Mouse (Mus musculus): ENCODE measurements around the gene Pakap.
A peak's percentile ranks its signal among the peaks of the same experiment; 100 is the strongest.

Gene Pakap

DNA sequence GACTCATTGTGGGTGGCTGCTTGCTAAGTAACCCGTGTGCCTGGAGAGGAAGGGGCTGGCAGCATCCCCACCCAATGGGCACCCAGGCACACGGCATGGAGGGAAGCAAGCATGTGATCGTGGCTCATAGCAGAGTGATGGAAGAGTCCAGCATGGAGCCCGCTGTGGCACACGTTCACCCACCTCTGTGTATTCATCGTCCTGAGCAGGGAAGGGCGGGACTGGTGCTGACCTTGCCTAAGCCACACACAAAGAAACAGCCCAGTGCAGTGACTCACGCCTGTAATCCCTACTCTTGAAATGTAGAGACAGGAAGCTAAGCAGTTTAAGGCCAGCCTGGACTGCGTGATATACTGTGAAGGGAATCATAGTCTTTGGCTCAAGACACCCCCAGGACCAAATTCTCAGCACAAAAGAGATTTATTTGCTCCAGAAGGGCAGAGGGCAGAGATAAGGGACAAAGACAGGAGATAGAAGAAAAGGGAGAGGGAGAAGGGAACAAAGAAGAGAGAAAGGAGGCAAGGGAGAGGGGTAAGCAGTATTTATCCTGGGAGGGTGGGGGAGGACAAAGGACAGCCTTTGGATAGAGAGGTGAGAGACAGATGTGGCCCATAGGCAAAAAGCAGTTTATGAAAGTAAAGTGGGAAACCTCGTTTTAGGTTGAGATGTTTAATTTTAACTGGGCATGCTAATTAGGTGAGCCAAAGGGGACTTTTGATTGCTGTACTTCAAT is 230.5 kb downstream of the Pakap start:
- no peak for DNase-seq (ENCODE audit: low spot score in 2 of 2)

DNA sequence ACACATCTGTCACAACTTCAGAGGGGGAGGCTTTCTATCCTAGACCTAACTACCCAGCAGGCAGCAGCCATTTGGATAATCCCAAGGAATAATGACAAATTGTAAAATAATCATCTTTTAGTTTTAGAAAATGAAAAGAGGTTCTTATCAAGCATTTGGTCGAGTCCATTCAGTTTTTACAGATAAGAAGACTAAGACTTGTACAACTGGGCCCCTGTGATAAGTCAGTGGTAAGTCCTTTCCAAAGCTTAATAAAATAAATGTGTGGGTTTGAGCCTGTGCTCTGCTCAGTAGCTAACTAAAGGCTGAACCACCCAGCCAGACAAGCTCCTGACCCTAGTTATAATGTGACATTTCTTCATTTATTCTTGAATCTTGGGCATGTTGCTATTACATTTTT is 231.3 kb downstream of the Pakap start:
- DNase-seq (ENCODE audit: low spot score in 2 of 2) = no peak

DNA sequence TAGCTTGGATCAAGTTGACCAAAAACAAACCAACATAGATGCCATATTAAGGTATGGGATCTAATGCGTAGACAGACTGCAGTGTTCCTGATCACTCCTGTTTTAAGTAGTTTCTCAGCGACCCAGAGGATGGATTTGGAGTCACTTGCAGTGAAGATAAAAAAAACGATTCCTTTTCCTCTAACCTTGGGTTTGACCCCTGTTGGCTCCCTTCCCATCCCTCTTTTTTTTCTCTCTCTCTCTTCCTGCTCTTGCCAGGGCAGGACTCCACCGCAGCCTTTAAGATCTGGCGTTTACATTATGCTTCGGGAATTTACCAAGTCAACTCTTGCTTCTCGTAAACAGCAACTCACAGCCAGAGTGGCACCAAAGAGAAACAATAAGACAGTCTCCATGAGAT is 233.3 kb downstream of the Pakap start:
- no peak for DNase-seq (ENCODE audit: low spot score in 2 of 2)

DNA sequence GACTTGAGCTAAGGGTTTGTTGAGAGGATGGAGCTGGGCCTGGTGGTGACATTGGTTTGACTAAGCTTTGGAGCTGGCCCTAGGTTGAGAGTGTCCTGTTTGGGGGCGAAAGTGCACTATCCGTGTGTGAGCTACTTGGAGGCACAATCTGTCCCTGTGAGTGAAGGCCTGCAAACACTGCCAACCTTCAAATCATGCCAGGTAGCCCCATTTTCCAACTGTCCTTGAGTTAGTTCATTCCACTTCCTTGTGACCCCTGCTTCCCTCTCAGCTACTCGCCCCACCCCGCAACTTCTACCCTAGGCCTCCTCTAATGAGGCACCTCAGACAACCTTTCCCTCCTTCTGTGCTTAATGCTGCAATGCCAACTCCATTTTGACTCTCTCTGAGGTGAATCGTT is 234.0 kb downstream of the Pakap start:
- no peak for DNase-seq (ENCODE audit: low spot score in 2 of 2)

DNA sequence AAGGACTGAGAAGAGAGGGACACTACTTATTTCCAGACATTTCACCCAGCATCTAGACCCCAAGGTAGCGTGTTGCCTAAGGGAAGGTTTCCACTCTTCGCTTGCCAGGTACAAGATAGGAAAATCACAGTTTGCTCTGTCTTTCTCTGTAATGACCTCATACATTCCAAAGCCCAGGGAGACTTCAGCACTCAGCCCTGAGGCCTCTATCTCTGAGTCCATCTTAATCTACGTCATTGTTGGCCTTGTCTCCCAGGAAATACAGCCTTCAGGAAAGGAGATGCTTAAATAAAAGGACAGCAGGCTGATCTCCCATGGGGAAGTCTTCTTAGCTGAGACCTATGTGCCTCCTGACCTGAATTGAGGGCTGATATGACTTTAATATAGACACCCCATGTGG is 234.4 kb downstream of the Pakap start:
- no peak for DNase-seq (ENCODE audit: low spot score in 2 of 2)

DNA sequence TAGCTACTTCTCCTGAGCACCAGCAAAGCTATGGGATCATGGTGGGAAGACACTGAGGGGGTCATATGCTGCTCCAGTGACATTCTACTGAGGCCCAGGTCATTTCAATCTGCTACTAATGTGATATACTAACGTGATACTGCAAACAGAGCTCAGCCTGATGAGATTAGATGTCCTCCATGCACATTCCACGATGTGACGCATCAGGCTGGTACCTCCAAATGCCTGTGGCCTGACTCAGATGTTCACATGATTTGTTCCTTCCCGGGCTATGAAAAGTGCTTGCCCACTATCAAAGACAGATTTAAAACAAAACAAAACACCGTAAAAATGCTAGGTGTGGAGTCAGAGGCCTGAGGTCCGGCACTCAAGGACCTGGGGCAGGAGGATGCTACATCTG is 236.9 kb downstream of the Pakap start:
- DNase-seq (ENCODE audit: low spot score in 2 of 2) = no peak

DNA sequence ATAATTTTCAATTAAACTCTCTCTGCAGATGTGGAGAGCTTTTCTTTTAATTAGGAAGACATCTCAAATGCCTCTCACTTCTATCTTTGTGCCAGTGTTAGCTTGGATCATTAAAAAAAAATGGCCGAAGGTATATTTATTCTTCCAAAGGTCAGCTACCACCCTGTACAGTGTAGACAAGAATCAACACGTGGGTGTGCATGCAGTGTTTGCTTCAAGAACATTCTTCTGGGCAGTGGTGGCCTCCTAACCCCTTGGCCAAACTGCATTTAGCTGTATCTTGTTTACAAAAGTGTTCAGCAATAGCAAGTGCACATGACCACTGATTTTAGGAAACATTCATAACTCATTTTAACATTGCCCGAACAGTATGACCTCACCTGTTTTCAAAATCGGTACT is 241.5 kb downstream of the Pakap start:
- DNase-seq (ENCODE audit: low spot score in 2 of 2) = no peak

DNA sequence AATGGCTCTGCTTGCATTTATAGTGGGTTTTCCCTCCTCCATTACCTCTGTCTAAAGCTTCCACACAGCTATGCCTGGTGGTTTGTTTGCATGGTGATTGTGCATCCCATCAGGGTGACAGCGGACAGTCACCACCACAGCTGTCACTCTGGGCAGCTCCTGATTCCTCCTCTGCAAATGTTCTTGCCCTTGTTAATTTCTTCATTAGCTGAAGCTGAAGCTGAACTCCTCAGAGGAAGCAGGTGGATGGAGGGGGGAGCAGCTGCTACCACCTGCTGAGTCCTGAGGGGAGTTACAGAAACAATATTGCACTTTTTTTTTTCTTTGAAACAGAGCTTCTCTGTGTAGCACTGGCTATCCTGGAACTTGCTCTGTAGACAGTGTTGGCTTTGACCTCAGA is 244.1 kb downstream of the Pakap start:
- no peak for DNase-seq (ENCODE audit: low spot score in 2 of 2)

DNA sequence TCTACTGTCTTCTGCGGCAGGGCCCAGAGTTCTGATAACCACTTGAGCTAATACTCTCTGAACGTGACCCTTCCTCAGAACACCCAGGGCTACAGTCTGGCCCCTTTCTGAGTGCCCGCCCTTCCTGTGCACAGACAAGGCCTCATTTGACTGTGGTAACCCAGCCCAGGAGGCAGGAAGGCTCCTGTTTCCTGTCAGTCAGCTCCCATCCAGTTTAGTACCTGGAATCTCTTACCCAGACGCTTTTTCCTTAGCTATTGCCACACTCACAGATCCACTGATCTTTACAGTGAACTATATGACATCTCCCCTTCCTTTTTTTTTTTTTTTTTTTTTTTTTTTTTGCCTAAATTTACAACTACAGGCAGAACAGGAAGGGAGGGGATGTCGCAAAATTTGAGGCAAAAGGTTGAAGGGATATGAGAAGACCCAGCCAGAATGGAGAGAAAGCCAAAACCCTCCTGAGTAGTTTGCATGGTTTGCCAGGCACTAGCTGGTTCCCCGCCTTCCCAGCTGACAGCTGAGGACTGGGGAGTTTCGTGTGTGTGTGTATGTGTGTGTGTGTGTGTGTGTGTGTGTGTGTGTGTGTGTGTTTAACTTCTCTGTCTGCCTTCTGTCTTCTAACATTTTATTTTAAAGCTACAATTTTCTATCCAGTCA is 245.1 kb downstream of the Pakap start:
- peak; percentile 43 to 46 for DNase-seq (ENCODE audit: low spot score in 2 of 2)

DNA sequence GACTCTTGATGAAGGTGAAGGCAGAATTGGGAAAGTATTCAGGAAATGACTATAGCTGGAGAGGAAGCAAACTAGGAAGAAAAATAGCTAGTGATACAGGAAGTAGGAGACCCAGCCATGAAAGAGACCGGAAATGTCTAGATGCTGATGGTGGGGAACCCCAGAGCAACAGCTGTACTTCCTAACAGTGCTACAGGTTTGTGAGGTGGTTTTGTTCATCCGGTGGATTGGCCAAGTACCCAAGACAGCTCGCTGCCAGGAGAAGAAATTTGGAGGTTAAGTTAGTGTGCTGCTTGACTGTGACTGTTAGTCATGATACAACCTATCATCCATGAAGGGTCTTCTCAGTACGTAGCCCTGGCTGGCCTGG is 245.6 kb downstream of the Pakap start:
- no peak for DNase-seq (ENCODE audit: low spot score in 2 of 2)

DNA sequence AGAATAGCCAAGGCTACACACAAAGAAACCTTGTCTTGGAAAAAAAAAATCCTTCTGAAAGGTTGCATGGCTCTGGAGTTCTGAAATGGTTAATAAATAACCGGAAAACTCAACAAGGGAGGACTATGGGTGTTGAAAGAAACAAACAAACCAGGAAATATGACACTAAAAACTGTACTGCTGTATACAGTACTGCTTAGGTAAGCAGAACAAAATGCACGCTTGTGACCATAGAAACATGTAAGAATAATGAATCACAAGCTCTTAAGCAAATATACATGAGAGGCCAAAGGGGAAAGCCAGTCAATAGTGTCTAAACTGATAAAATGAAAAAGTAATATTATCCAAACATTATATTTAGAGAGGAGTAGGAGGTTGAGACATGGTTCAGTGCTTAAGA is 247.4 kb downstream of the Pakap start:
- no peak for DNase-seq (ENCODE audit: low spot score in 2 of 2)

DNA sequence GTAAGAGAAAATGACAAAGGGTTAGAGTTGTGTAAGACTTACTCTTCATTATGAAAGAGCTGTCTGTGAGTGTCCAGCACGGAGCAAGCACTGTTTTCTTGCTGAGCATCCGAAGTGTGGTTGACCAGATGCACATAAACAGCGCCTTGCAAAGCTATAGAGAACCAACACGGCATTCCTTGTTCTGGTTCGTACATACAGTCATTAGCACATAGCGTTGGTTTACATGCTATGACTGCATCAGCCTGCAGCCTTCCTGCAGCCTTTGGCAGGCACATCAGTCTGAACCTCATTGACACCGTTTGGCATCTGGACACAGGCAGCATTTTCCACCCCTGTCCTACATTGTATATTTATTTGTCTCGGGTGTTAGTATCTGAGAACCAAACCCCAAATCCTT is 248.2 kb downstream of the Pakap start:
- DNase-seq (ENCODE audit: low spot score in 2 of 2) = no peak

DNA sequence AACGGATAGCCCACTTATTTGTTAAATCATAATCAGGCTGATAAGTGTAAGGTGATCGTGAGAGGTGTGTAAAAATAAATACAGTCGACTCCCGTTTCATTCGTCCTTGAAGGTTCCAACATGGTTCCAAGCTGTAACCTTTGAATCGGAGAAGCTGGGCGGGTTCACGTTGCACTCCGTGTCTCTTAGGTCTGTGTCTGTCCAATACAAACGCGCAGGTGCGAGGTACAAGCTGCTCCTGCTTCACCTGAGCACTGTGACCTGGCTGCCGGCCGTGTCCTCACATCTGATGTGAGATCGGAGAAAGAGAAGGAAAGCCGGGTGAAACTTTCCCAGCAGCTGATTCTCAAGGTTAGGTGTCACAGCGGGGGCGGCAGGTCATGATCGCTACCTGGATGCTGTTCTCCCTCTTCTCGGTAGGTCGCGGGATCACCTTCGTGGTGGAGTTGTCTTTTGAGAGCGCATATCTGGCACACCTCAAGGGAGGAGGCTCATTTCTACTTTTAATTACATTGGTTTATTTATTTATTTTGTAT is 252.9 kb downstream of the Pakap start:
- DNase-seq (ENCODE audit: low spot score in 2 of 2) = no peak

DNA sequence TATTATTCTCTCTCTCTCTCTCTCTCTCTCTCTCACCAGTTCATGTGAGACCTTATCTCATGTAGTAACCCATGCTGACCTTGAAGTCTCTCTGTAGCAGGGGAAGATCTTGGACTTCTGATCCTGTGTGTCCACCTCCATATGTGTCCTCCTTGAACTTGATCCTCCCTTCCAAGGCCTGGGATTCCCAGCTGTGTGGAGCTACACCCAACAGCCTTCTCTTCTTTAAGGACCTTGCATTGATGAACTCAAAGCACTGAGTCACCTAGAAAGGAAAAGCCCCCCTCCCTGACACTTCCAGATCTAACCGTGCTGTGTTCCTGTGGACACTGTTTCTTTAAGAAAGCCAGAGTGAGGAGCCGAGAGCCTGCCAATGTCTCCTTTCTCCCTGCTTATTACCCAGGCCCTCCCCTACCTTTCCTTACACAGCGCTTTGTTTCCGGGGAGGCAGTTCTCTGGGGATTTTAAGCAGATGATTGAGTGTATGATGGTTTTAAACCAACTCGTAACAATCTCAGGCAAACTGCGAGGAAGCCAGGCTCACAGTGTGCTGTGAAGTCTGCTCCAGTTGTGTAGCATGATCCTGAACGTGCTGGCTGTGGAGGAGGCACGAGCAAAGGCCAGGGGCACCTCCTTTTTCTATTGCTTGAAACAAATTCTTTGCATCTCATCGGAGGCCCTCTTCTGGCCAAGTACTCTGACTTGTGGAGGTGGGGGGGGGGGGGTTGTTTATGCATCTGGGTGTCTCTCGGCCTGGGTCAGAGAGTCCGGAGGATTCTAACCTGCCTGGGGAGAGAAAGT is 253.8 kb downstream of the Pakap start:
- no peak for DNase-seq (ENCODE audit: low spot score in 2 of 2)

DNA sequence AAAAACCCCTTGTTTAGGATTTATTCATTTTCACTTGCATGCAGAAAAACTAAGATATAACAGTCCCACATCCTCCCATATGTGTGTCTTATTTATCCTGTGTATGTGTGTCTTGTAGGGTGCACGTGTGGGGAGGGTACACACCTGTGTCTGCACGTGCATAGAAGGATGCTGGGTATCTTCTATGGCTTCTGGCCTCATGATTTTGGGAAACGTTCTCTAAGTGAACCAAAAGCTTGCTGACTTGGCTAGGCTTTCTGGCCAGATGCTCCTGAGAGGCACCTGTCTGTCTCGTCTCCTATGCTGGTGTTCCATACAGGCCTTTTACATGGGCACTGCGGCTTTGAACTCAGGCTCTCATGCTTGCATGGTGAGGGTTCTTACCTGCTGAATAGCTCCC is 254.7 kb downstream of the Pakap start:
- DNase-seq (ENCODE audit: low spot score in 2 of 2) = no peak

DNA sequence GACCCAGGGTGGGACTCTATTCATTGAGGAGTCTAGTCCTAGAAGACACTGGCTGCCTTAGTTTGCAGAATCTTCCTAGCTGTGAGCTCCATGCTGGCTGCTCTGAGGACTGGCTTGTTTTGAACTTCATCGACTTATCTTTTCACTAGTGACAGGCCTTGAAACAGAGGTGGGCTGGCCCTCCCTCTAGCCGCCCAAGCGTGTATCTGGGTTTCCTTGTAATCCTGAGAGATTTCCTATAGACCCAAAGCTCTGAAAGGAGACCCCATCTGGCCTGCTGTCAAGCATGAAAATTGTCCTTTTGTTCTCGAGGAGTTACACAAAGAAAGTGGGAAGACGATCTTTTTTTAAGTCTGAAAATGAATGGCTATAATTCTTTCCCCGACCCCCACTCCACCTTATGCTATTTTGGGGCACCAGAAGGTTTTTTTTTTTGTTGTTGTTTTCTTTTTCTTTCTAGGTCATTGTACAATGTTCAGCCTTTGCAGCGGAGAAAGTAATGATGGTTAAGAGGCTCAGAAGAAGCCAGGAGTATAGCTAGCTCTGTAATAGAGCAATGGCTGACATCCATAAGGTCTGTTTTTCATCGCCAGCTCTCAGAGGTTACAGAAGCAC is 256.8 kb downstream of the Pakap start:
- DNase-seq (ENCODE audit: low spot score in 2 of 2) = no peak

DNA sequence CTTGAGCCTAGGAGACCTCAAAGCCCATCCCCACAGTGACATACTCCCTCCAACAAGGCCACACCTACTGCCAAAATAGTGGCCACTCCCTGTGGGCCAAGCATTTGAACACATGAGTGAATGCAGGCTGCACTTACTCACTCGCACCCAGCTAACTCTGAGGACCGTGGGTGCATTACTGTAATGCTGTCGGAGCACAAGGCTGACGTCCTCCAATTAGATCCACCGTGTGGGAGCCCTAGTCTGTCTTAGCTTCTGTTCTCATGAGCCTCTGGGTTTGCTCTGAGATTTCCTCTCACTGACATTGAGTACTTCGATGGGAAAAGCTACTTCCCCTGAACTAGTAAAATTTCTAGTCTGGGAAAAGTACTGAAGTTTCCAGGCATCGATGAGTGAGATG is 258.3 kb downstream of the Pakap start:
- no peak for DNase-seq (ENCODE audit: low spot score in 2 of 2)

DNA sequence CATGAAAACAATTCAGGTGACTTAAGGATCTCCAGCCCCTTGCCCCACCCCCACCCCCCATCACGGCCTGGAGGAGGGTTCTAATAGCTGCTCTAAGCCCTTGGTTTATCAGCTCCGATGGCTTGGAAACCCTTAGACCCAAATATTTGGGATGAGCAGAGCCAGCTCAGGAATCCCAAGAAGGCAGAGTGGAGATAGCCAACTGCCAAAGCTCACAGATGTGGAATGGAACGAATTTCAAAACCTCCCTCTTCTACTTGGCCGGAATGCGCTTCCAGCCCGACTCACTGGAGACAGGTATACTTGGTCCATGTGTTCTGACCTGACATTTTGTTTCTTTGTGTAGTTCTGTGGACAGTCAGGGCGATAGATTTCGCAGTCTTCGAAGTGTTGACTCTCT is 261.2 kb downstream of the Pakap start:
- no peak for DNase-seq (ENCODE audit: low spot score in 2 of 2)

DNA sequence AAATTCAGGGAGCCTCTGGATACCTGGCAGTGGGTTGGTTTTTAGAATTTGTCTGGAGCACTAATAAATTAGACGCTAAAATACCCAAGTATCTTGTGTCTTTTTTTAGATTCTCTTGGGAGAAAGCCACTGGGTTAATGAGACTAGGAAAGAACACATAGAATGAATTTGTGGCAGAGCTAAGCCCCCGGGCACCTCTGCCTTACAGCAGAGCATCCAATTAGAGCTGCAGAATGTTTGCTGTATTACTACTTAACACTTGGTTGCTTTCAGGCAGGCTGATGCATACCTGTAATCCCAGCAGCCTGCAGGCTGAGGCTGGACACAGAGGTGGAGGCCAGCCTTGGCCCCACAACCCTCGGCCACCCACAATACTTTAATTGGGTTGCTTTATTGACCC is 261.8 kb downstream of the Pakap start:
- no peak for DNase-seq (ENCODE audit: low spot score in 2 of 2)

DNA sequence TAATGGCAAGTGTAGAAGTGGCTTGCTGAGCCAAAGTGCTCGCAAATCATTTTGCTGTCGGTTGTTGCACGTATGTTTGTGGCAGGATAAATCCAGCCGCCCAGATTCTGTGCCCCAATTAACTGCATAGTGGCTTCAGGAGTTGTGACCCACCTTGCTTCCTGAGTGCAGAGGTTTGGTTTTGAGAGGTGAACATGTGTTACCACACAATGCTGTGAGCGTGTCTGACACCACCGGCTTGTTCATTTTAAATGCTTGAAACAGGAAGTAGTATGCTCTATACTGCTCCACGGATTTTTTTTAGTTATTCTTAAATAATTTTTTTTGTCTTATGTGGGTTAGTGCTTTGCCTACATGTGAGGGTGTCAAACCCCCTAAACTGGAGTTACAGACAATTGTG is 264.3 kb downstream of the Pakap start:
- no peak for DNase-seq (ENCODE audit: low spot score in 2 of 2)

DNA sequence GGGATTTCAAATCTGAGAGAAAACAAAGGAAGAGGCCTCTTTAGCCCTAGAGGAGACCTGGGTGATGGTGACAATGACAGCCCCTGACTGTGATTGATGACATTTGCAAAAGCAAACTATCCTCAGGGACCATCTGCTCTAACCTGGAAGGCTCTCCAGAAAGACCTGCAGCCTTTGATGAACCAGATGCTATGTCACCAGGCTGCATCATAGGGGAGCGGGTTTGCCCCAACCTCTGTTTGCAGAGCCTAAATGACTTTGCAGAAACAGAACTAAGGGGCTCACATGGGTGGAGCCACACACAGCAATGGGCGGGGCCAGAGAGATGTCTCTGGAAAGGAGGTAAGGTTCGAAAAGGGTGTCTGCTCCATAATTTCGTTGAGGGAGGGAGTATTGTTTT is 265.1 kb downstream of the Pakap start:
- DNase-seq (ENCODE audit: low spot score in 2 of 2) = no peak

DNA sequence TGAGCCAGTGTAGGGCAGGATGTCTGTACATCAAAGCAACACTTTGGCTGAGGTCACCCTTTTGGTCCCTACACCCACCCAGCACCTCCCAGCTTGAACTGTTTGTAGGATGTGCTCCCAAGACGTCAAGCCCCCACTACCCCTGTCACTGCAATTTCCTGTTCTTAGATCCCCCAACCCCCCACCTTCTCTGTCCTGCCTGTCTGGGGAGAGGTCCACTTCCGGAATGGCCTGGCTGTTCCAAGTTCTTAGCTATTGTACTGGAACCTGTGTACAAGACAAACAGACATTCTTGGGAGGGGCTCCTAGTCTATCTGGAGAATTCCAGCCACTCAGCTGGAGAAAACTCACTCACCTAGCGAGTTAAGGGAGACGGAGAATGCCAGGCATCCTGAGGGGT is 266.2 kb downstream of the Pakap start:
- no peak for DNase-seq (ENCODE audit: low spot score in 2 of 2)
